Mouse (Mus musculus): ENCODE data around the gene Faiml.

The Faiml gene

DNA sequence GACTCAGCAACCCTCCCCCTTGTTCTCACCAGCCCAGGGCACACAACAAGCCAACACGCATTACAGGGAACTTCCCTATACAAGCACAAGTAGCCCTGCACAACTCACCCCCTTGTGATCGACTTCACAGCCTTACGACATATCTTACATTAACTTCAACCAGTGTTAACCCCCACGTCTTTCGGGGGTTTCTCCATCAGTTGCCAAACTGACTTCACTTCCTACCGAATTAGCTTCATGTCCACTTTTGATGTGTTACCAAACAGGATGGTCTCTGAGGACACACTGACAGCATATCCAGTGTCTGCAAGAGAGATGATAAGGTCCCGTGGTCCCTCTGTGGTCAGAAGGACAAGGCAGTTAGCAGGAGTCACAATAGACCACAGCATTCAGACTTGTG lies 54.9 kb downstream of the Faiml start:
- DNase-seq (ENCODE audit: extremely low read depth, insufficient read length, low spot score): no peak

DNA sequence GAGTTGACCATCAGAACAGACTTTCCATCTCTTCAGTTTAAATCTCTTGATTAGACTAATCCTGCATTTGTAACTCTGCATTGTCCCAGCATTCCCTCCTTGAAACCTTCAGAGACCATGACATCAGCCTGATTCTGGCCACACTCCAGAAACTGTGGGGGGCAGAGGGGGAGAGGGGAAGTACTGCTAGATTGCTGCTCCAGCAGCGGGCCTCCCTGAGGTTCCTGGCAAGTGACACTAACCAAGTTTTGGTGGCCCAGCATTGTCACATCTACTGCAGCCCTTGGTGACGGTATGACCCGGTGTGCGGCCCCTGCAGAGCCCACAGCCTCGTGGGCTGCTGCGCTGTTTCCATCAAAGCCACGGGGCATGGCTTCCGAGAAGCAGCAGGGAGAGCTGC lies 56.8 kb downstream of the Faiml start:
- DNase-seq (ENCODE audit: extremely low read depth, insufficient read length, low spot score): no peak
